Mouse (Mus musculus) small intestine, adult 2 months (tissue): ENCODE measurements at regions not wholly inside any gene's neighbourhood (a gene's known extent, or its start where the extent isn't known, plus 50 kb on each side); places are given as distances from the start of the nearest gene placed in this dataset.

Experiments
- CTCF ChIP-seq: fragments of 200-500 bp; IDR thresholded peaks from 2 replicates; pipeline ENCODE4 v1.5.1; 2012; ENCODE audit warnings: low read depth, mild to moderate bottlenecking, control low read depth, inconsistent platforms, low read length, moderate library complexity, mixed read lengths; ENCODE audit not compliant: insufficient replicate concordance, insufficient read length; ENCODE audit errors: extremely low read depth
- POLR2A ChIP-seq: fragments of 200-500 bp; IDR thresholded peaks from 2 replicates; pipeline ENCODE4 v1.6.1; 2012; ENCODE audit warnings: low read depth, mild to moderate bottlenecking, control low read depth, inconsistent platforms, low read length, moderate library complexity

GRCm38 (mm10) chr5:133746960-133747359 lies 352.6 kb upstream of the Castor2 start:
- TF ChIP-seq POLR2A (no peak), CTCF (no peak)
